Mouse (Mus musculus): ENCODE data around the gene Pip5kl1. TPM values are rescaled to one million over a fixed set of nuclear protein-coding genes. Genes with fewer than 3 reads are reported as not detected.

The Pip5kl1 gene
- total RNA-seq, 2 experiments from 2014 or later: 9.2 to 11.7 TPM

- intact Hi-C loops (cut with DNase I): no loop called here
- DNase-seq (ENCODE audit: low spot score in 2 of 2): peak; percentile 62 to 65
Observed at GRCm38 (mm10) chr2:32628729-32629128, 54.1 kb downstream of the Pip5kl1 start.

GRCm38 (mm10) chr2:32629276-32629976 lies 54.8 kb downstream of the Pip5kl1 start:
- intact Hi-C loops (cut with DNase I): no loop called here
- DNase-seq (ENCODE audit: low spot score in 2 of 2): no peak

- DNase-seq (ENCODE audit: low spot score in 2 of 2): no peak
Observed at GRCm38 (mm10) chr2:32630036-32630435, 55.4 kb downstream of the Pip5kl1 start.

GRCm38 (mm10) chr2:32631046-32631445 lies 56.4 kb downstream of the Pip5kl1 start:
- DNase-seq (ENCODE audit: low spot score in 2 of 2): no peak
- intact Hi-C loops (cut with DNase I): loop anchor here (2.0 kb wide), 1 partner anchor 58 kb away; no protein-coding TSS in a partner anchor

More at GRCm38 (mm10) chr2:32630036-32630435, 55.4 kb downstream of the Pip5kl1 start:
- intact Hi-C loops (cut with DNase I): loop anchor here (2.0 kb wide), 1 partner anchor 59 kb away; no protein-coding TSS in a partner anchor

GRCm38 (mm10) chr2:32631737-32632394 lies 57.3 kb downstream of the Pip5kl1 start:
- peak; percentile 67 to 82 for DNase-seq (ENCODE audit: low spot score in 2 of 2)
- intact Hi-C loops (cut with DNase I): loop anchor here (2.0 kb wide), 1 partner anchor 57 kb away; no protein-coding TSS in a partner anchor

Other genes with a start within 250 kb of the Pip5kl1 start
- gene Ciz1, start 222.5 kb upstream of the Pip5kl1 start, total RNA-seq (2021): 10 to 100 TPM; 60.4 to 97.8 TPM
- gene Dnm1, start 221.5 kb upstream of the Pip5kl1 start, total RNA-seq (2021): 1,000 to 10,000 TPM; 1,215 to 1,406 TPM
- 100 to 1,000 TPM; 312 to 437 TPM for gene 1110008P14Rik, start 192.9 kb upstream of the Pip5kl1 start, total RNA-seq (2021)
- 1 to 10 TPM in 1 of 2 experiments, under 1 TPM in 1; 0.91 to 1.8 TPM for gene Lcn2, start 186.5 kb upstream of the Pip5kl1 start, total RNA-seq (2021)
- 10 to 100 TPM; 40.6 to 54.8 TPM for gene Ptges2, start 178.9 kb upstream of the Pip5kl1 start, total RNA-seq (2021)
- 1 to 10 TPM; 3.9 TPM for gene Naif1, start 124.3 kb upstream of the Pip5kl1 start, total RNA-seq (2021)
- gene Slc25a25, start 123.4 kb upstream of the Pip5kl1 start, total RNA-seq (2021): 10 to 100 TPM; 58.5 to 60.5 TPM
- 10 to 100 TPM; 53.6 to 68.9 TPM for gene Fam102a, start 39.5 kb upstream of the Pip5kl1 start, total RNA-seq (2021)
- 10 to 100 TPM; 74.8 to 77.0 TPM for gene Dpm2, start 3.9 kb upstream of the Pip5kl1 start, total RNA-seq (2021)
- gene 9430097D07Rik, start 887 bp downstream of the Pip5kl1 start, total RNA-seq (2021): 1 to 10 TPM; 1.1 to 1.4 TPM
- gene St6galnac4, start 12.3 kb downstream of the Pip5kl1 start, total RNA-seq (2021): 10 to 100 TPM; 36.7 to 39.1 TPM
- 100 to 1,000 TPM; 121 to 135 TPM for gene St6galnac6, start 24.9 kb downstream of the Pip5kl1 start, total RNA-seq (2021)
- gene Ak1, start 47.0 kb downstream of the Pip5kl1 start, total RNA-seq (2021): 100 to 1,000 TPM; 152 to 173 TPM
- 10 to 100 TPM; 22.0 to 26.1 TPM for gene Eng, start 71.8 kb downstream of the Pip5kl1 start, total RNA-seq (2021)
- 10 to 100 TPM in 1 of 2 experiments, 1 to 10 TPM in 1; 6.0 to 10.5 TPM for gene Fpgs, start 129.3 kb downstream of the Pip5kl1 start, total RNA-seq (2021)
- gene Cdk9, start 138.3 kb downstream of the Pip5kl1 start, total RNA-seq (2021): 100 to 1,000 TPM; 105 to 117 TPM
- 10 to 100 TPM; 33.3 to 45.8 TPM for gene Sh2d3c, start 146.3 kb downstream of the Pip5kl1 start, total RNA-seq (2021)
- 1 to 10 TPM; 2.5 to 3.2 TPM for gene 6330409D20Rik, start 166.2 kb downstream of the Pip5kl1 start, total RNA-seq (2021)
- gene Tor2a, start 182.4 kb downstream of the Pip5kl1 start, total RNA-seq (2021): 10 to 100 TPM; 27.8 to 29.9 TPM
- under 1 TPM; 0.41 to 0.72 TPM for gene Ttc16, start 200.8 kb downstream of the Pip5kl1 start, total RNA-seq (2021)
- 1 to 10 TPM; 7.2 to 9.2 TPM for gene Ptrh1, start 201.0 kb downstream of the Pip5kl1 start, total RNA-seq (2021)
- gene Cfap157, start 209.6 kb downstream of the Pip5kl1 start, total RNA-seq (2021): under 1 TPM in 1 of 2 experiments, not detected in 1; 0.29 TPM

Measured in left cerebral cortex, postnatal 36 days (tissue).